Comparison of ENCODE assay signal across 29 mouse cellular contexts in genomic region chr17:71995539-71995938, GRCm38 (mm10).
DNase-seq lines count a peak whose midpoint lies in the region; ATAC-seq lines count a peak whose summit lies in the region.
"Had no signal": no experiment of that assay in that cellular context is flagged by ENCODE, and none has a peak within 500 bp of the region (broad histone marks: within the 10 kb centered on the region; RNA-seq: fewer than 3 reads in every experiment).

No protein-coding gene starts in this region.

- H3K27ac ChIP-seq in kidney, embryonic 15.5 days: peak overlapping the region; percentile 3; the same call in 1 of the 2 replicates
- H3K27ac ChIP-seq: embryonic facial prominence, embryonic 10.5 days; embryonic facial prominence, embryonic 13.5 days; forebrain, embryonic 12.5 days; forebrain, embryonic 15.5 days; heart, adult 2 months; heart, embryonic 10.5 days; heart, embryonic 13.5 days; hindbrain, embryonic 14.5 days had no signal

- H3K27me3 ChIP-seq in kidney, embryonic 15.5 days: no peaks in the 10 kb centered on the region
- H3K27me3 ChIP-seq: embryonic facial prominence, embryonic 13.5 days; forebrain, embryonic 12.5 days; forebrain, embryonic 15.5 days; heart, embryonic 13.5 days had no signal

- H3K4me3 ChIP-seq in kidney, embryonic 15.5 days (replicated peaks): no peak overlapping the region
- H3K4me3 ChIP-seq: embryonic facial prominence, embryonic 10.5 days; embryonic facial prominence, embryonic 13.5 days; erythroblast, embryonic 14.5 days; forebrain, embryonic 12.5 days; forebrain, embryonic 15.5 days; heart, adult 2 months; heart, embryonic 10.5 days; heart, embryonic 13.5 days had no signal

- no peak overlapping the region for H3K9ac ChIP-seq in kidney, embryonic 15.5 days
- H3K9ac ChIP-seq: embryonic facial prominence, embryonic 13.5 days; forebrain, embryonic 12.5 days; forebrain, embryonic 15.5 days; heart, embryonic 13.5 days; hindbrain, embryonic 14.5 days had no signal

- ATAC-seq in kidney, embryonic 15.5 days (replicated peaks; ENCODE audit: low FRiP score): no peak
- ATAC-seq: activated CD4-positive, CD25-positive, alpha-beta regulatory T cell, adult 4 months; CD4-positive, CD25-positive, alpha-beta regulatory T cell, adult 4 months; forebrain, embryonic 15.5 days had no signal

- WGBS in kidney, embryonic 15.5 days: 43% methylated on average over 3 of the region's 3 CpGs

- no peak overlapping the region for H3K4me2 ChIP-seq in kidney, embryonic 15.5 days
- H3K4me2 ChIP-seq: embryonic facial prominence, embryonic 13.5 days; forebrain, embryonic 12.5 days; forebrain, embryonic 15.5 days; heart, embryonic 13.5 days; hindbrain, embryonic 14.5 days had no signal

- H3K9me3 ChIP-seq in kidney, embryonic 15.5 days (replicated peaks): no peaks in the 10 kb centered on the region
- H3K9me3 ChIP-seq: embryonic facial prominence, embryonic 10.5 days; embryonic facial prominence, embryonic 13.5 days; forebrain, embryonic 12.5 days; forebrain, embryonic 15.5 days; heart, embryonic 10.5 days; heart, embryonic 13.5 days had no signal

- peaks cover 23% of the 10 kb centered on the region for H3K4me1 ChIP-seq in kidney, embryonic 15.5 days
- H3K4me1 ChIP-seq: embryonic facial prominence, embryonic 10.5 days; embryonic facial prominence, embryonic 13.5 days; forebrain, embryonic 12.5 days; forebrain, embryonic 15.5 days; heart, embryonic 10.5 days; heart, embryonic 13.5 days had no signal

- DNase-seq in kidney, adult 11 months: peak; percentile 48
- DNase-seq in kidney, adult 18-20 months: no peak
- no peak for DNase-seq in kidney, postnatal 10 days
- peak; percentile 25 for DNase-seq in 3134 (ENCODE audit: extremely low read depth, insufficient read length, low spot score)
- DNase-seq in kidney, postnatal 14 days: peak; percentile 27
- DNase-seq in right cerebral cortex, postnatal 25 days: no peak
- DNase-seq in left cerebral cortex, postnatal 25 days (ENCODE audit: low spot score in 2 of 2): no peak
- DNase-seq: adrenal gland, adult 8-10 months; adrenal gland, postnatal 25 days; cerebellum, adult 11-12 months; cerebellum, adult 8-10 months; cerebellum, postnatal 10 days; cerebellum, postnatal 36 days; embryo, embryonic 11 days; gastrocnemius, postnatal 25 days; heart, adult 2 months; heart, postnatal 14 days; heart, postnatal 4 days had no signal

- no peaks in the 10 kb centered on the region for H3K36me3 ChIP-seq in kidney, embryonic 15.5 days
- H3K36me3 ChIP-seq: embryonic facial prominence, embryonic 10.5 days; embryonic facial prominence, embryonic 13.5 days; forebrain, embryonic 12.5 days; forebrain, embryonic 15.5 days; heart, embryonic 10.5 days; heart, embryonic 13.5 days had no signal

- intact Hi-C loops in left cerebral cortex, postnatal 25 days (cut with DNase I): no loop called here

Comparison
In these comparisons a context has a peak if more than half of its experiments do, and no peak if none do; other contexts are left out.
1. DNase-seq: peak in kidney, adult 11 months (single experiment), 3134 (single experiment) and kidney, postnatal 14 days (single experiment); none in kidney, adult 18-20 months (single experiment), kidney, postnatal 10 days (single experiment), right cerebral cortex, postnatal 25 days (single experiment) and left cerebral cortex, postnatal 25 days (0 of 2).